ENCODE assay signal across 23 mouse cellular contexts in genomic region chr9:15994177-15994576, GRCm38 (mm10).
DNase-seq lines count a peak whose midpoint lies in the region; ATAC-seq lines count a peak whose summit lies in the region.
"Had no signal": no experiment of that assay in that cellular context is flagged by ENCODE, and none has a peak within 500 bp of the region (broad histone marks: within the 10 kb centered on the region; RNA-seq: fewer than 3 reads in every experiment).

No protein-coding gene starts in this region.

- H3K36me3 ChIP-seq in hindbrain, embryonic 13.5 days = peaks cover 36% of the 10 kb centered on the region
- H3K36me3 ChIP-seq in hindbrain, embryonic 11.5 days (ENCODE audit: control insufficient read depth, insufficient read depth, low read length) = peaks cover 6% of the 10 kb centered on the region; the same call in 1 of the 2 replicates
- peaks cover 20% of the 10 kb centered on the region; the same call in 1 of the 2 replicates for H3K36me3 ChIP-seq in midbrain, embryonic 15.5 days (replicated peaks)
- H3K36me3 ChIP-seq in midbrain, embryonic 11.5 days (ENCODE audit: control insufficient read depth, insufficient read depth, low read length) = peaks cover 20% of the 10 kb centered on the region
- peaks cover 18% of the 10 kb centered on the region for H3K36me3 ChIP-seq in forebrain, embryonic 15.5 days
- H3K36me3 ChIP-seq in neural tube, embryonic 15.5 days = peaks cover 31% of the 10 kb centered on the region
- H3K36me3 ChIP-seq: heart, embryonic 15.5 days had no signal

- H3K4me1 ChIP-seq in hindbrain, embryonic 13.5 days (replicated peaks) = peaks cover 20% of the 10 kb centered on the region
- H3K4me1 ChIP-seq in hindbrain, embryonic 11.5 days (replicated peaks; ENCODE audit: control insufficient read depth, insufficient read depth, low read length) = no peaks in the 10 kb centered on the region
- no peaks in the 10 kb centered on the region for H3K4me1 ChIP-seq in midbrain, embryonic 15.5 days
- no peaks in the 10 kb centered on the region for H3K4me1 ChIP-seq in midbrain, embryonic 11.5 days (ENCODE audit: control insufficient read depth, insufficient read depth, low read length)
- H3K4me1 ChIP-seq in forebrain, embryonic 15.5 days = peaks cover 8% of the 10 kb centered on the region
- peaks cover 6% of the 10 kb centered on the region; the same call in 1 of the 2 replicates for H3K4me1 ChIP-seq in neural tube, embryonic 15.5 days
- H3K4me1 ChIP-seq: embryonic facial prominence, embryonic 10.5 days; heart, embryonic 15.5 days; limb, embryonic 12.5 days had no signal

- no peak for DNase-seq in hindbrain, embryonic 11.5 days (ENCODE audit: low spot score)
- DNase-seq in midbrain, embryonic 11.5 days (ENCODE audit: low spot score, missing footprints) = no peak
- no peak for DNase-seq in gastrocnemius, postnatal 25 days
- DNase-seq: adrenal gland, postnatal 36 days; cerebellum, adult 11-12 months; cerebellum, postnatal 10 days; heart, postnatal 36 days; kidney, postnatal 10 days; liver, postnatal 0 days; retina, postnatal 1 day; right cerebral cortex, postnatal 25 days; spleen, adult 18-20 months; thymus, postnatal 14 days had no signal

- no peaks in the 10 kb centered on the region for H3K27me3 ChIP-seq in hindbrain, embryonic 13.5 days
- H3K27me3 ChIP-seq in hindbrain, embryonic 11.5 days (ENCODE audit: control insufficient read depth, insufficient read depth, low read length) = no peaks in the 10 kb centered on the region
- H3K27me3 ChIP-seq in midbrain, embryonic 15.5 days (replicated peaks) = no peaks in the 10 kb centered on the region
- no peaks in the 10 kb centered on the region for H3K27me3 ChIP-seq in midbrain, embryonic 11.5 days (ENCODE audit: control insufficient read depth, insufficient read depth, low read length)
- no peaks in the 10 kb centered on the region for H3K27me3 ChIP-seq in forebrain, embryonic 15.5 days
- H3K27me3 ChIP-seq in neural tube, embryonic 15.5 days (replicated peaks) = no peaks in the 10 kb centered on the region
- H3K27me3 ChIP-seq: heart, embryonic 15.5 days; limb, embryonic 12.5 days had no signal

- 0 out of 2 replicates have a peak, but pooled peaks have one; percentile 23 for ATAC-seq in hindbrain, embryonic 13.5 days (ENCODE audit: low FRiP score)
- no peak for ATAC-seq in hindbrain, embryonic 11.5 days (ENCODE audit: low FRiP score)
- peak; percentile 51; the same call in 1 of the 2 replicates for ATAC-seq in midbrain, embryonic 15.5 days (replicated peaks)
- ATAC-seq in midbrain, embryonic 11.5 days (ENCODE audit: low FRiP score) = no peak
- ATAC-seq in forebrain, embryonic 15.5 days (replicated peaks) = peak; percentile 51
- ATAC-seq in neural tube, embryonic 15.5 days (ENCODE audit: low FRiP score) = peak; percentile 71; the same call in 1 of the 2 replicates
- ATAC-seq: CD4-positive, CD25-positive, alpha-beta regulatory T cell, adult 4 months; liver, postnatal 0 days; lung, postnatal 0 days had no signal

- no peak overlapping the region for H3K4me3 ChIP-seq in hindbrain, embryonic 13.5 days
- H3K4me3 ChIP-seq in hindbrain, embryonic 11.5 days (ENCODE audit: low read depth, low read length) = no peak overlapping the region
- H3K4me3 ChIP-seq in midbrain, embryonic 15.5 days = no peak overlapping the region
- H3K4me3 ChIP-seq in midbrain, embryonic 11.5 days (ENCODE audit: low read depth, low read length) = no peak overlapping the region
- no peak overlapping the region for H3K4me3 ChIP-seq in forebrain, embryonic 15.5 days
- H3K4me3 ChIP-seq in neural tube, embryonic 15.5 days (replicated peaks) = no peak overlapping the region
- H3K4me3 ChIP-seq: embryonic facial prominence, embryonic 10.5 days; heart, embryonic 15.5 days; limb, embryonic 12.5 days had no signal

- no peaks in the 10 kb centered on the region for H3K9me3 ChIP-seq in hindbrain, embryonic 13.5 days
- H3K9me3 ChIP-seq in hindbrain, embryonic 11.5 days (ENCODE audit: control insufficient read depth, low read length) = no peaks in the 10 kb centered on the region
- H3K9me3 ChIP-seq in midbrain, embryonic 15.5 days = no peaks in the 10 kb centered on the region
- no peaks in the 10 kb centered on the region for H3K9me3 ChIP-seq in midbrain, embryonic 11.5 days (ENCODE audit: control insufficient read depth, low read length)
- H3K9me3 ChIP-seq in forebrain, embryonic 15.5 days = no peaks in the 10 kb centered on the region
- H3K9me3 ChIP-seq in neural tube, embryonic 15.5 days (replicated peaks) = no peaks in the 10 kb centered on the region
- H3K9me3 ChIP-seq: embryonic facial prominence, embryonic 10.5 days; heart, embryonic 15.5 days; limb, embryonic 12.5 days had no signal

- no peak overlapping the region for H3K9ac ChIP-seq in hindbrain, embryonic 13.5 days
- H3K9ac ChIP-seq in hindbrain, embryonic 11.5 days (ENCODE audit: low read depth, low read length) = no peak overlapping the region
- H3K9ac ChIP-seq in midbrain, embryonic 15.5 days = no peak overlapping the region
- no peak overlapping the region for H3K9ac ChIP-seq in midbrain, embryonic 11.5 days (ENCODE audit: low read length)
- H3K9ac ChIP-seq in forebrain, embryonic 15.5 days (replicated peaks) = no peak overlapping the region
- no peak overlapping the region for H3K9ac ChIP-seq in neural tube, embryonic 15.5 days (replicated peaks)
- H3K9ac ChIP-seq: heart, embryonic 15.5 days; limb, embryonic 12.5 days; liver, postnatal 0 days had no signal

- H3K27ac ChIP-seq in hindbrain, embryonic 13.5 days = peak overlapping the region; percentile 61
- no peak overlapping the region for H3K27ac ChIP-seq in hindbrain, embryonic 11.5 days (ENCODE audit: low read depth, low read length)
- H3K27ac ChIP-seq in midbrain, embryonic 15.5 days = no peak overlapping the region
- no peak overlapping the region for H3K27ac ChIP-seq in midbrain, embryonic 11.5 days (ENCODE audit: low read depth, low read length)
- H3K27ac ChIP-seq in forebrain, embryonic 15.5 days (replicated peaks) = no peak overlapping the region
- peak overlapping the region; percentile 60; the same call in 1 of the 2 replicates for H3K27ac ChIP-seq in neural tube, embryonic 15.5 days (replicated peaks)
- H3K27ac ChIP-seq: embryonic facial prominence, embryonic 10.5 days; heart, embryonic 15.5 days; limb, embryonic 12.5 days had no signal

- WGBS in hindbrain, embryonic 13.5 days = 59% methylated on average over 4 of the region's 4 CpGs
- WGBS in hindbrain, embryonic 11.5 days = 70% methylated on average over 4 of the region's 4 CpGs
- 48% methylated on average over 4 of the region's 4 CpGs for WGBS in midbrain, embryonic 15.5 days
- WGBS in midbrain, embryonic 11.5 days = 80% methylated on average over 4 of the region's 4 CpGs
- 43% methylated on average over 4 of the region's 4 CpGs for WGBS in forebrain, embryonic 15.5 days
- 34% methylated on average over 4 of the region's 4 CpGs for WGBS in neural tube, embryonic 15.5 days

- no peak overlapping the region for H3K4me2 ChIP-seq in hindbrain, embryonic 13.5 days
- H3K4me2 ChIP-seq in hindbrain, embryonic 11.5 days (replicated peaks; ENCODE audit: low read depth, low read length) = no peak overlapping the region
- H3K4me2 ChIP-seq in midbrain, embryonic 15.5 days = no peak overlapping the region
- H3K4me2 ChIP-seq in midbrain, embryonic 11.5 days = no peak overlapping the region
- no peak overlapping the region for H3K4me2 ChIP-seq in forebrain, embryonic 15.5 days (replicated peaks)
- H3K4me2 ChIP-seq in neural tube, embryonic 15.5 days = no peak overlapping the region
- H3K4me2 ChIP-seq: heart, embryonic 15.5 days; limb, embryonic 12.5 days; liver, embryonic 11.5 days had no signal

Comparison
In these comparisons a context has a peak if more than half of its experiments do, and no peak if none do; other contexts are left out.
1. ATAC-seq: peak in hindbrain, embryonic 13.5 days (single experiment), midbrain, embryonic 15.5 days (single experiment), forebrain, embryonic 15.5 days (single experiment) and neural tube, embryonic 15.5 days (single experiment); none in hindbrain, embryonic 11.5 days (single experiment) and midbrain, embryonic 11.5 days (single experiment).
2. H3K27ac ChIP-seq: peak in hindbrain, embryonic 13.5 days (single experiment) and neural tube, embryonic 15.5 days (single experiment); none in hindbrain, embryonic 11.5 days (single experiment), midbrain, embryonic 15.5 days (single experiment), midbrain, embryonic 11.5 days (single experiment) and forebrain, embryonic 15.5 days (single experiment).